In genomic region chr9:40871369-40872155, GRCm38 (mm10) we compare ENCODE assay signal across 9 mouse cellular contexts. TPM values are rescaled to one million over a fixed set of nuclear protein-coding genes. Genes with fewer than 3 reads are reported as not detected.
DNase-seq lines count a peak whose midpoint lies in the region; ATAC-seq and TF ChIP-seq lines count a peak whose summit lies in the region.
"Had no signal": no experiment of that assay in that cellular context is flagged by ENCODE, and none has a peak within 500 bp of the region (broad histone marks: within the 10 kb centered on the region; RNA-seq: fewer than 3 reads in every experiment).

No protein-coding gene starts in this region.

- H3K4me1 ChIP-seq in ES-Bruce4 (ENCODE audit: control insufficient read depth, insufficient read depth, low read length), result no peaks in the 10 kb centered on the region
- peaks cover 8% of the 10 kb centered on the region; the same call in 1 of the 2 replicates for H3K4me1 ChIP-seq in hindbrain, embryonic 12.5 days

- 2% methylated on average over 34 of the region's 34 CpGs for WGBS in hindbrain, embryonic 12.5 days

- H3K36me3 ChIP-seq in ES-Bruce4 (ENCODE audit: control insufficient read depth, insufficient read depth, low read length, poor library complexity, severe bottlenecking), result no peaks in the 10 kb centered on the region
- H3K36me3 ChIP-seq in hindbrain, embryonic 12.5 days, result no peaks in the 10 kb centered on the region

- TF ChIP-seq EP300 in ES-Bruce4 (IDR thresholded peaks at IDR 0.05; ENCODE audit: insufficient read depth, low read depth, low read length), result no peak

- peak overlapping the region; percentile 37 for H3K4me2 ChIP-seq in hindbrain, embryonic 12.5 days (replicated peaks)

- no peak for TF ChIP-seq POLR2A in ES-Bruce4 (IDR thresholded peaks at IDR 0.05; ENCODE audit: insufficient read depth, low read length)

- peak; percentile 23 to 35 for DNase-seq in cerebellum, postnatal 10 days
- DNase-seq in cerebellum, adult 9-11 months, result no peak
- no peak for DNase-seq in thymus, postnatal 14 days
- no peak for DNase-seq in urinary bladder, adult 2 months (ENCODE audit: low spot score)

- H3K9ac ChIP-seq in ES-Bruce4 (ENCODE audit: low read depth, poor library complexity, severe bottlenecking), result peak overlapping the region; percentile 77
- H3K9ac ChIP-seq in hindbrain, embryonic 12.5 days, result no peak overlapping the region

- peak overlapping the region; percentile 81 for H3K4me3 ChIP-seq in ES-Bruce4 (ENCODE audit: low read depth, low read length)
- peak overlapping the region; percentile 13 for H3K4me3 ChIP-seq in hindbrain, embryonic 12.5 days

- H3K27ac ChIP-seq in ES-Bruce4 (ENCODE audit: insufficient read depth, low read length), result no peak overlapping the region
- H3K27ac ChIP-seq in hindbrain, embryonic 12.5 days, result no peak overlapping the region

- no peak for ATAC-seq in hindbrain, embryonic 12.5 days (ENCODE audit: low FRiP score)
- 0 out of 2 replicates have a peak, but pooled peaks have one; percentile 11 for ATAC-seq in megakaryocyte progenitor cell, adult 5-6 weeks (replicated peaks; ENCODE audit: poor library complexity)
- ATAC-seq in frontal cortex, adult (ENCODE audit: low TSS enrichment), result no peak

- no peaks in the 10 kb centered on the region for H3K9me3 ChIP-seq in ES-Bruce4 (replicated peaks; ENCODE audit: control insufficient read depth, insufficient read depth, low read length, poor library complexity, severe bottlenecking)
- no peaks in the 10 kb centered on the region for H3K9me3 ChIP-seq in hindbrain, embryonic 12.5 days (replicated peaks)

- TF ChIP-seq CTCF in ES-Bruce4 (IDR thresholded peaks at IDR 0.05; ENCODE audit: low read depth, low read length), result no peak

- H3K27me3 ChIP-seq in ES-Bruce4 (ENCODE audit: control insufficient read depth, insufficient read depth, low read length, poor library complexity, severe bottlenecking), result peaks cover 15% of the 10 kb centered on the region
- peaks cover 84% of the 10 kb centered on the region for H3K27me3 ChIP-seq in hindbrain, embryonic 12.5 days

RNA-seq across cellular contexts. Expression of gene Bsx, which starts 2.4 kb away (rescaled TPM):
- not detected in 2 replicates for polyA plus RNA-seq in ES-Bruce4 (2011; ENCODE audit: insufficient read depth, insufficient read length, low read depth, missing spikeins)
- polyA plus RNA-seq in hindbrain, embryonic 12.5 days (2016; fragmentation: Nextera tagmentation; extraction: Ambion mirVana), result not detected in 2 replicates
- not detected in 2 replicates for total RNA-seq in megakaryocyte progenitor cell, adult 5-6 weeks (2015)
- not detected in 2 replicates for total RNA-seq in megakaryocyte progenitor cell, adult 5-6 weeks (2017)
- polyA plus RNA-seq in urinary bladder, adult 2 months (2012; rRNA removed), result not detected in 2 replicates
- total RNA-seq: left cerebral cortex, postnatal 14 days had no signal

Comparison
In these comparisons a context has a peak if more than half of its experiments do, and no peak if none do; other contexts are left out.
1. DNase-seq: peak in cerebellum, postnatal 10 days (2 of 2); none in cerebellum, adult 9-11 months (single experiment), thymus, postnatal 14 days (single experiment) and urinary bladder, adult 2 months (single experiment).